Comparison of ENCODE assay signal across 25 mouse cellular contexts in genomic region chr7:5448627-5449026, GRCm38 (mm10). TPM values are rescaled to one million over a fixed set of nuclear protein-coding genes. Genes with fewer than 3 reads are reported as not detected.
DNase-seq lines count a peak whose midpoint lies in the region; ATAC-seq and TF ChIP-seq lines count a peak whose summit lies in the region.
"Had no signal": no experiment of that assay in that cellular context is flagged by ENCODE, and none has a peak within 500 bp of the region (broad histone marks: within the 10 kb centered on the region; RNA-seq: fewer than 3 reads in every experiment).

No protein-coding gene starts in this region.

- no peak for ATAC-seq in liver, postnatal 0 days
- ATAC-seq: activated CD4-positive, CD25-positive, alpha-beta regulatory T cell, adult 4 months; CD4-positive, CD25-positive, alpha-beta regulatory T cell, adult 4 months; Patski had no signal

- no peak overlapping the region for H3K27ac ChIP-seq in liver, adult 2 months (replicated peaks; ENCODE audit: insufficient read depth, low read depth, low read length)
- H3K27ac ChIP-seq in liver, postnatal 0 days (ENCODE audit: low read depth): no peak overlapping the region

- no peaks in the 10 kb centered on the region for H3K27me3 ChIP-seq in liver, adult 2 months (ENCODE audit: control insufficient read depth, insufficient read depth, low read length)
- no peaks in the 10 kb centered on the region for H3K27me3 ChIP-seq in liver, postnatal 0 days (ENCODE audit: insufficient read depth, low read length)
- H3K27me3 ChIP-seq: CH12.LX, Patski had no signal

- no peaks in the 10 kb centered on the region for H3K9me3 ChIP-seq in liver, postnatal 0 days (ENCODE audit: low read length)
- H3K9me3 ChIP-seq: G1E had no signal

- H3K9ac ChIP-seq in liver, adult 2 months (ENCODE audit: low read depth, low read length): no peak overlapping the region
- H3K9ac ChIP-seq in liver, postnatal 0 days (replicated peaks): no peak overlapping the region

- no peaks in the 10 kb centered on the region for H3K4me1 ChIP-seq in liver, adult 2 months (ENCODE audit: control insufficient read depth, insufficient read depth, low read length)
- H3K4me1 ChIP-seq in liver, postnatal 0 days (ENCODE audit: insufficient read depth): no peaks in the 10 kb centered on the region

- no peak for TF ChIP-seq EP300 in liver, postnatal 0 days (IDR thresholded peaks at IDR 0.05; ENCODE audit: low read depth)

- peak; percentile 7 for DNase-seq in heart, adult 11 months
- no peak for DNase-seq in heart, adult 9 months (ENCODE audit: low spot score in 2 of 2)
- DNase-seq in liver, adult 2 months (ENCODE audit: extremely low read depth, low read depth, low spot score): peak; percentile 85
- no peak for DNase-seq in liver, postnatal 0 days
- DNase-seq: adrenal gland, adult 2 months; adrenal gland, adult 8-10 months; adrenal gland, postnatal 10 days; adrenal gland, postnatal 14 days; adrenal gland, postnatal 25 days; adrenal gland, postnatal 36 days; B cell, adult 2 months; cerebellum, adult 11 months; cerebellum, adult 11-12 months; cerebellum, adult 18-20 months had no signal

- TF ChIP-seq CTCF in liver, adult 2 months (IDR thresholded peaks at IDR 0.05; ENCODE audit: low read depth, low read length): no peak
- no peak for TF ChIP-seq CTCF in liver, postnatal 0 days (IDR thresholded peaks at IDR 0.05; ENCODE audit: low read depth)

- H3K4me3 ChIP-seq in liver, adult 2 months (ENCODE audit: insufficient read depth, low read depth, low read length): no peak overlapping the region
- H3K4me3 ChIP-seq in liver, postnatal 0 days (ENCODE audit: low read depth, low read length): no peak overlapping the region

- no peak overlapping the region for H3K4me2 ChIP-seq in liver, postnatal 0 days (ENCODE audit: low read depth, low read length)

- no peak for TF ChIP-seq POLR2A in liver, adult 2 months (IDR thresholded peaks at IDR 0.05; ENCODE audit: extremely low read depth, insufficient read depth, low read length)

- no peaks in the 10 kb centered on the region for H3K79me2 ChIP-seq in liver, adult 2 months (ENCODE audit: control insufficient read depth, insufficient read depth, low read length)

- no peaks in the 10 kb centered on the region for H3K36me3 ChIP-seq in liver, adult 2 months (ENCODE audit: control insufficient read depth, insufficient read depth, low read length)
- no peaks in the 10 kb centered on the region for H3K36me3 ChIP-seq in liver, postnatal 0 days (replicated peaks; ENCODE audit: insufficient read depth, low read length)
- H3K36me3 ChIP-seq: G1E had no signal

RNA-seq across cellular contexts. Expression of gene Vmn1r59, which starts 7.9 kb away (rescaled TPM):
- not detected in 2 replicates for total RNA-seq in liver, adult 2 months (2014; rRNA removed)
- not detected in 2 replicates for polyA plus RNA-seq in liver, adult 2 months (2012; rRNA removed)
- not detected in 2 replicates for polyA plus RNA-seq in liver, postnatal 0 days (2015; fragmentation: Nextera tagmentation; extraction: Ambion mirVana)
- total RNA-seq: adrenal gland, adult 18-20 months; adrenal gland, adult 2 months; adrenal gland, adult 8-10 months; adrenal gland, postnatal 10 days; adrenal gland, postnatal 14 days; adrenal gland, postnatal 25 days; adrenal gland, postnatal 36 days; adrenal gland, postnatal 4 days; CH12.LX; ES-E14; MEL had no signal
- polyA plus RNA-seq: activated CD4-positive, CD25-positive, alpha-beta regulatory T cell, adult 4 months; adrenal gland, adult 2 months; brain, embryonic 14.5 days; C2C12; G1E; Patski had no signal

RNA-seq across cellular contexts. Expression of gene Vmn1r58, which starts 35.4 kb away (rescaled TPM):
- total RNA-seq in liver, adult 2 months (2014; rRNA removed): not detected in 2 replicates
- not detected in 2 replicates for polyA plus RNA-seq in liver, adult 2 months (2012; rRNA removed)
- not detected in 2 replicates for polyA plus RNA-seq in liver, postnatal 0 days (2015; fragmentation: Nextera tagmentation; extraction: Ambion mirVana)
- total RNA-seq: adrenal gland, adult 18-20 months; adrenal gland, adult 2 months; adrenal gland, adult 8-10 months; adrenal gland, postnatal 10 days; adrenal gland, postnatal 14 days; adrenal gland, postnatal 25 days; adrenal gland, postnatal 36 days; adrenal gland, postnatal 4 days; CH12.LX; ES-E14; MEL had no signal
- polyA plus RNA-seq: adrenal gland, adult 2 months; brain, embryonic 14.5 days; C2C12; G1E; Patski had no signal

RNA-seq across cellular contexts. Expression of gene Vmn2r28, which starts 45.1 kb away (rescaled TPM):
- not detected in 2 replicates for total RNA-seq in liver, adult 2 months (2014; rRNA removed)
- not detected in 2 replicates for polyA plus RNA-seq in liver, adult 2 months (2012; rRNA removed)
- polyA plus RNA-seq in liver, postnatal 0 days (2015; fragmentation: Nextera tagmentation; extraction: Ambion mirVana): not detected in 2 replicates
- total RNA-seq: adrenal gland, adult 18-20 months; adrenal gland, adult 2 months; adrenal gland, adult 8-10 months; adrenal gland, postnatal 10 days; adrenal gland, postnatal 14 days; adrenal gland, postnatal 25 days; adrenal gland, postnatal 36 days; adrenal gland, postnatal 4 days; CH12.LX; ES-E14; MEL had no signal
- polyA plus RNA-seq: activated CD4-positive, CD25-positive, alpha-beta regulatory T cell, adult 4 months; adrenal gland, adult 2 months; brain, embryonic 14.5 days; C2C12; CD4-positive, CD25-positive, alpha-beta regulatory T cell, adult 4 months; G1E; Patski had no signal

Comparison
In these comparisons a context has a peak if more than half of its experiments do, and no peak if none do; other contexts are left out.
1. DNase-seq: peak in heart, adult 11 months (single experiment) and liver, adult 2 months (single experiment); none in heart, adult 9 months (0 of 2) and liver, postnatal 0 days (single experiment).